Mouse (Mus musculus) cerebral cortex, adult 2 months (tissue): Measurements from ENCODE around the gene Adora2a.

Source experiments
- WGBS: fragments of 180-500 bp; shearing (Covaris S2); methylation state at CpG from one replicate; pipeline ENCODE4 v1.1.7; 2018; 5-methylcytosine and 5-hydroxymethylcytosine counted together

The Adora2a gene

DNA sequence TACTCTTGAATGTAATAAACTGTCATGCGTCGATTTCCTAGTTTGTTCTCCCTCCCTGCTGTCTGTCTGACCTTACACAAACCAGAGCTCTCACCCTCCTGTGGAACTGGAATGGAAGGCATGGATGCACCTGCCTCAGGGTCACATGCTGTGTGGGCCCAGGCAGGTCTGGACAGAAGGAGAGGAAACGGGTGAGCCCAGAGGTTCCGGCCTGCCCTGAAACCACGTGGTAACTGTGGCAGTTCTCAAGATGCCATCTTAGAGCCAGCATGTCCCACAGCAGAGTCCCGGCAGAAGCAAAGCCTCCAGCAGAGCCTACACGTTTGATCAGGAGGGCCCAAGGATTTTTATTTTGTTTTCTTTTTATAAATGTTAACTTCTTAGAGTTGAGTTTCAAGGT is 4.3 kb upstream of the Adora2a start:
- WGBS, result 77% methylated on average over 7 of the region's 7 CpGs

DNA sequence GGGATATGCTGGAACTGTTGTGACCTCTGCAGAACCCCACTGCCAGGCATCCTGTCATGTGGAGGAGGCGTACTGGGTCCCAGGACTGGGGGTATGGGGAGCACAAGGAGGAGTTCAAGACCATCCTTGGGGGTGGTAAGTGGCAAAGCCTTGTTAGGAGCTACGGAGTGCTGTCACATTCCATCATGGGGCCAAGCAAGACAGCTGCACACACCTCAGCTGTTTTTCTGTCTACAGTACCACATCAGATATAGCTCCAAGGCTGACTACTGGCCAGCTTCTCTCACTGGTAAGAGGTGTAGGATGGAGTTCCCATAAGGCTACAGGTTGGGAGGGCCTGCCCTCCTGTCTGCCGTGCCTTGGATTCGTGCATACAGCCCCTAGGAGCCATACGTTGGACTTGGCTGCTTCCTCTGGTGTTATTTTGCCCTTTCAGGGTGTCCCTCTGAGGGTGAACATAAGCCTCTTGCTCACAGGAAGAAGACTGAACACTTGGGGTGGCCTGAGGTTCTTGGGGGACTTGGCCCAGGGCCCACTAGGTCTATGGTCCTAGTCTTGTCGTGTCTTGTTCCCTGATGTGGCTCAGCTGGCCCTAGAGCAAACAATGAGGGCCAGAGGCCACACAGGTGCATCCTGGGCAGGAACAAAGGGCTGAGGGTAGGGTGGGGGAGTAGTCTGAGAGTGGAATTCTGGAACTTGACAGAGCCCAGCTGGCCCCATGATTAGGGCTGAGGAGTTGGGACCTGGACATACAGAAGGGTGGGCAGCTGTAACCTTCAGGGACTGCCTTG is 2.3 kb upstream of the Adora2a start:
- 72% methylated on average over 6 of the region's 6 CpGs for WGBS

DNA sequence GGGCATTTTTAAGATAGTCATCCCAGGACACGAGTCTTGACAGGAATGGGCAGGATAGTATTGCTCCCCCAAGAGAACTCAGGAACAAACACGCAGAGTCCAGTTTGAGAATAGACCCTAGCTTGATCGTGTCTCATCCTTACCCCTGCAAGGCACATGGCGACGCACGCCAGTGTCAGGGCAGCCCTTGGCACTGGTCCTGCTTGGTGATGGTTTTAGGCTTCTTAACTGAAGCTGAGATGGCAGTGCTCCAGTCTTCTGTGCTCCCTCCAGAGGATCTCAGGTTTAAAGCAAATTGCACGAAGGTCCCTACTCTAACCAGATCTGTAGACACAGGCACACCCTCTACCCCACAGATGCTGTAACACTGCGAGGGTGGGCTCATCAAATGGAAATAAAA is 921 bp upstream of the Adora2a start:
- WGBS, result 46% methylated on average over 8 of the region's 8 CpGs

DNA sequence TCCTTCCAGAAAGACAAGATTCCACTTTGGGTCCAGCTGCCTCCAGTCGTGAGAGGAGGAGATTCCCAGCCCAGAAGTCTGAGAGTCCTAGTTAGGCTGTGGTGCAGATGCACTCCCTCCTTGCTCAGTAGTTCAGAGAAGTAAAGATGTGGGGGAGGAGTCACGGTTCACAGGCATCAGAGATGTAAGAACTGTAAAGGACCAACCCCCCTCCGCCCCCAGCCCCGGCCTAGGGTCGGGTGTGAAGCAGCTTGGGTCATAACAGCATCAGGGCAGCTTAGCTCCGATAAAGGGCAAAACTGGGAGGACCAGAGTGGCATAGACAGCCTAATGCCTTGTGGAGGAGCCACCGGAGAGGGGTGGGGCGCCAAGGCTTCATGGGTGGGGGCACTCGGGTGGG is 205 bp upstream of the Adora2a start:
- 4% methylated on average over 7 of the region's 9 CpGs for WGBS

DNA sequence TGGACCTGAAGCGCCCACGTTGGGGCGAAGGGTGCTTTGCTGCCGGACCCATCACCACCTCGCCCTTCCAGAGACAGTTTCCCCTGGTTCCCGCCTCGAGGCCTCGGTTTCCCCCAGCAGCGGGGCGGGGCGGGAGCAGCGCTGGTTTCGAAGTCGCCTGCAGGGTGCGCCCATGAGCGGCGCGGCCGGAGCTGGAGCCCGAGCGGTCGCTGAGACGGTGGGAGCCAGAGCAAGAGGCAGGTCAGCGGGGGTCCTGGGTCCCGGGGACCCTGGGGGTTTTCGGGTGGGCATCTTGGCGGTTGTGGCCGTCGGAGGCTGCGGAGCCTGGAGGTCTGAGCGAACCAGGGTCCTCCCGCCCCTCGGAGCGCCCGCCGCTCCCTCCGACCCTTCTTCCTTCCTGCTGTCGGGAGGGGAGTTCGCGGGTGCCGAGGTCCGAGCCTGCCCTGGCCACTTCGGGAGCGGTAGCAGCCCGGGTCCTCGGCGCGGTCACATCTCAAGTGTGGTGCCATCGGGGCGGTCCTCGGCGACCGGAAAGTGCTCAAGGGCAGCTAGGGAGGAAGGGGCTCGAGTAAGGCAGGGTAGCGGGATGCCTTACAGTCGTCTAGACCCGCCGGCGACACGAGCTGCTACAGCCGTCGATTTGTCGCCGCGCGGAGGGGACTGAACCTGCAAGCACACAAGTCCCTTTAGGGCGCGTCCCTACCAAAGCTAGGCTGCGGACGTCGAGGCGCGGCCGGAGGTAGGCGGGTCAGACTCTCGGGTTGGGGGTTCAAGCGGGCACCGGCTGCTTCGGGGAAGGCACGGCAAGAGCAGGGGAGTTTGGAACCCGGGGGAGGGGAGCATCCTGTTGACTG is 458 bp downstream of the Adora2a start:
- WGBS, result 2% methylated on average over 81 of the region's 81 CpGs

DNA sequence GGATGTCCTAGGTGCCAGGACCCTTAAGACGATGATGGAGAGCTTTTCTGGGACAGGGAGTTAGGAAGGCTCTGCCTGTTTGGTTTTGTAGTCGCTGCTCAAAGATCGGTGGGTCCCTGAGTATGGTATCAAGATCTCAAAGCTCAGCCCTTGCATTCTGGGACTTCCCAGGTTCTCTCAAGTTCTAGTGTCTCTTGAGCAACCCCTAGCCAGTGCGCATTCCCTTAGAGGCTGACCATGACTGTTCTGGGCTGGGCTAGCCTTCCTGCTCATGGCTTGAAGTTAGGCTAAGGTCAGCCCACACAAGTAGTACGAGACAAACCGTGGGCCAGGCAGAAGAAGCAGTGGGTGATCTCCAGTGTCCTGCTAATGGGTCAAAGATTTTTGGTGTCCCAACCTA is 1.5 kb downstream of the Adora2a start:
- 86% methylated on average over 6 of the region's 6 CpGs for WGBS

DNA sequence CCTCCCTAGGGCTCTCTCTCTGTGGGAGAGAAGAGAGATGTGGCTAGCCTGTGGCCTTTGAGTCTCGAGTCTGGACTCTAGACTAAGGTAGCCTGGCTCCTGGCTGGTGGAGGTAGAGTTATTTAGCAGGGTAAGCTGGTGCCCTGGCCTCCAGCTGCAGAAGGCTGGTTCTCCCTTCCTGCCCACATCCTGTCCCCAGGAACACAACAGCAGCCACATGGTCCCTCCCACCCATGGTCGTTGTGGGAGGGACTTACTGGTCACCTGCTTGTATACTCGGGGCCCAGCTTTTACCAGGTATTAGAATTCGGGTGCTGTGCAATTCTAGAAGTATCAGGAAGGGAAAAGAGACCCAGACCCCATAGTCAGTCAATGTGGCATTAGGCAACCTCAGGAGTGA is 3.6 kb downstream of the Adora2a start:
- 72% methylated on average over 4 of the region's 4 CpGs for WGBS

DNA sequence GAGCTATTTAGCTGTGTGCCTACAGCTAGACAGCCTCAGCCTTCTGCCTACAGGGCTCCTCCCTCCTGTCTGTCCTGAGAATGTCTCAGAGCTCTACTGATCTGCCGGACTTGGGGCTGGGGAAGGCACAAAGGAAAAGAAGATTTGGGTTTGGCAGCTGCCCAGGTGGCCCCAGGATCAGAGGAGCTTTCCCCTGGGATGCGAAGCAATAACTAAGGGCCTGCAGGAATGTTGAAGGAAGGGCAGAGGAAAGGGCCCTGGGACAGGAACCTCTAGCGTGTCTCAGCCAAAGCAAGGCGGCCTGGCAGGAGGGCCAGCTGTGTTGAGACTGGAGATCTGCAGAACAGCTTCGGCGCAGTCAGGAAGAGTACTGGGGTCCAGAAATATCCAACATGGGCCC is 6.3 kb downstream of the Adora2a start:
- WGBS, result 70% methylated on average over 6 of the region's 6 CpGs

DNA sequence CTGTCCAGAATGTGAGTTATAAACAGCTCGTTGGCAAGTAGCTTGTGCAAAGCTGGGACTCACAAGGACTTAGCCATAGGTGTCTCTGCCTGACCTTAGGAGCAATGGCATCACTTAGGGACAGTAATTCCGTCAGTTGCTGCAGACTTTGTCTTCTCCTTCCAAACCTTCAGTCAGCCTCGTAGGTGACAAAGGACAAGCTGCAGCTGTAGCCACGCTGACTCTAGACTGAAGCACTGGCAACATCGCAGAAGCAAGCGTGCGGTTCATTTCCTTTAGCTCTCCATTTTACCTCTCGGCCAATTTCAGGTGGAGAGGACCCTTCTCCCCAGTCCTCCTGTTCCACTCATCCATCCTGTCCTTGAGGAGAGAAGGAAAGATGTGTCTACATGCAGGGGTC is 7.3 kb downstream of the Adora2a start:
- 91% methylated on average over 8 of the region's 8 CpGs for WGBS

DNA sequence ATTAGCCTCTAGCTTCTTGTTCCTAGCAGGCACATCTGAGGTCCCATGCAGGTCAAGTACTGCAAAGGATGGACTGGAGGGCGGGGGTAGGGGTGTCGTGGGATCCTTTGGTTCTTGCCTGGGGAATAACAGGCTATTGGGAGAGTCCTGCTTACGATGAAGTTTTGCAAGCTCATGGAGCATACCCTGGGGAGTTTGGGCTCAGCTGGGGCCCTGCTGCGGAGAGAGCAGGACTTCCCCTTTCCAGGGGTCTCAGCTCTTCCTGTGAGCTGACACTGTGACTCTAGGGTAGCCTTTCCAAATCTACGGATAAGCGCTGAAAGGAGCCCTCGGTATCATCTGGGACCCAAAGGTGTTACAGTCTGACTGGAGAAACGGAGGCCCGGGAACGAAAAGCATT is 7.7 kb downstream of the Adora2a start:
- WGBS, result 82% methylated on average over 10 of the region's 10 CpGs

DNA sequence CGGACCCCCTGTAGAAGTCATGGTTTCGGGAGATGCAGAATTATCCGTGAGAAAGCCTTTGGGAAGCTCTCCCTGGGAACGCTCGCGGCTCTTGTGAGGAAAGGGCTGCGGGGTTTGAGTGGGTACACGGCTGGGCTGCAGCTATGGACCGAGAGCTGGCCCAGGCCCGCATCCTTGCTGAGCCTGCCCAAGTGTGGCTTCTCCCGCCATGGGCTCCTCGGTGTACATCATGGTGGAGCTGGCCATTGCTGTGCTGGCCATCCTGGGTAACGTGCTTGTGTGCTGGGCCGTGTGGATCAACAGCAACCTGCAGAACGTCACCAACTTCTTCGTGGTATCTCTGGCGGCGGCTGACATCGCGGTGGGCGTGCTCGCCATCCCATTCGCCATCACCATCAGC is 9.1 kb downstream of the Adora2a start:
- WGBS, result 95% methylated on average over 23 of the region's 23 CpGs

DNA sequence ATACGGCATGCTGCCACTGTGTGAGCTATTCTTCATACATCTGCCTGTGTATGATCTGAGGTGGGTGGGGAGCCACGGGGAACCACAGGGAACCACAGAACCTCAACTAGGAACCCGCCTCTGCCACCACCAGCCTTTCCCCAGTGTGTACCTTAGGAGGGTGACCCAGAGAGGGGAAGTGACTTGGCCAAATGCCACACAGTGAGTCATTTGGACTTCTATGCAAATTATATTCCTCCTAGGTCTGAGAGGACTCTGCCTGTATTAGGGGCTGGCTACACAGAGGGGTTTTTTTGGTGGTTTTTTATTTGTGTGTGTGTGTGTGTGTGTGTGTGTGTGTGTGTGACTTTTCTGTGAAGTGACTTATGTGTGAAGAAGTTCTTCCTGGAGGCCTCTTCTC is 9.9 kb downstream of the Adora2a start:
- 55% methylated on average over 3 of the region's 3 CpGs for WGBS

DNA sequence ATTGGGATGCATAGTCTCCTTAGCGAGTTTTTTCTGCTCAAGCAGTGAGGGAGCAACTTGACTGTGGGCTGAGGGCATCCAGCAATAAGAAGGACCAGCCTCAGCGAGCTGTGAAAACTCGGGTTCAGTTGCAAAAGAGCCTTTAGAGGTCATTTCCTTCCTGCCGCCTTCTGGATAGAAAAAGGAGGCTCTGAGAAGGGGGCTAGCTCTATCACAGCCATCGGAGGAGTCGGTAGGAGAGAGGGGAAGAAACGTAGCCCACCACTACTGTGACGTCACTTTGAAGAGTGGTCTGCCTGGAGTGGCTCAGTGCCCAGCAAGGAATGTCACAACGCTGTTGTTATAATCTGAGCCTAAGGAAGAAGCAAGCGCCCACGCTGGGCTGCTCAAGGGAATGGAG is 10.4 kb downstream of the Adora2a start:
- WGBS, result 67% methylated on average over 11 of the region's 11 CpGs

DNA sequence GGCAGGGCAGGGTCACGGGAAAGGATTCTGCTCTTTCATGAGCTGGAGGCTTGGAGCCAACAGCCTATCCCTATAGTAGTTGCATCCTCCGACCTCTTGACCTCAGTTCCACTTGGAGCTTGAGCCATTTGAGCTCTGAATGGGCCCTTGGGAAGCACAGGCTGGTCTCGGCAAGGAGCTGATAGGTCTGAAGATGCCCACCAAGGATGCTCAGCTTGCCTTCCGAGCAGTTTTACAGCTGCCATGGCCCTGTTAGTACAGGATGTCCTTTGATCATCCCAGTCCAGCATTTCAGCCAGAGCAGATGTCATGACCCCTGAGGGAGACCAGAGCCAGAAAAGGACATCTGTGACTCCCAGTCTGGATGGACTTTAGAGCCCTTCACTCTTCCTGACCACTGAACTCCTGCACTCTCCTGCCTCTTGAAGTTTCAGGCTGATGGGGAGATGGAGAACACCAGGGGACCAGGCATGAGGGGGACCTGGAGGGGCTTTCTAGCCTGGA is 11.6 kb downstream of the Adora2a start:
- WGBS, result 84% methylated on average over 4 of the region's 4 CpGs

DNA sequence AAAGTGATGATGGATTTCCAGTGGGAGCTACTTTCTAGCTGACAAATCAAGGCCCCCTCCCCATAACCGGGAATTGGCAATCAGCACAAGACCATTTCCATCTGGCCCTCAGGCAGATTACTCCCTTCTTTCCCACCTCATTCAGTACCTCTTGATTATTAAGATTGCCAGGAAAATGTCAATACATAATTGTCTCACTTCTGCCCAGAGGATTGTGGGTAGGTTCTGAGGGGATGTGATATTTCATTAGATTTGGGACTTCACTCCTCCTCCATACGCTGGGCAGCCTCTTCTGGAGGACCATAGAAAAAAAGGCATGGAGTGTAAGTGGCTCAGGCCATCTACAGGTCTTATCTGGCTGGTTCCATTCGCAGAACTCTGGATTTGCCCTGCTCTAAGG is 15.6 kb downstream of the Adora2a start:
- WGBS, result 87% methylated on average over 3 of the region's 3 CpGs

DNA sequence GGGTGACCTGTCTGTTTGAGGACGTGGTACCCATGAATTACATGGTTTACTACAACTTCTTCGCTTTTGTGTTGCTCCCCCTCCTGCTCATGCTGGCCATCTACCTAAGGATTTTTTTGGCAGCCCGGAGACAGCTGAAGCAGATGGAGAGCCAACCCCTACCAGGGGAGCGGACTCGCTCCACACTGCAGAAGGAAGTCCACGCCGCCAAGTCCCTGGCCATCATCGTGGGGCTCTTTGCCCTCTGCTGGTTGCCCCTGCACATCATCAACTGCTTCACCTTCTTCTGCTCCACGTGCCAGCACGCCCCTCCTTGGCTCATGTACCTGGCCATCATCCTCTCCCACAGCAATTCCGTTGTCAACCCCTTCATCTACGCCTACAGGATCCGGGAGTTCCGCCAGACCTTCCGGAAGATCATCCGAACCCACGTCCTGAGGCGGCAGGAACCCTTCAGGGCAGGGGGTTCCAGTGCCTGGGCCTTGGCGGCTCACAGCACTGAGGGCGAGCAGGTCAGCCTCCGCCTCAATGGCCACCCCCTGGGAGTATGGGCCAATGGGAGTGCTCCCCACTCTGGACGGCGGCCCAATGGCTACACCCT is 16.6 kb downstream of the Adora2a start:
- WGBS, result 86% methylated on average over 23 of the region's 23 CpGs

DNA sequence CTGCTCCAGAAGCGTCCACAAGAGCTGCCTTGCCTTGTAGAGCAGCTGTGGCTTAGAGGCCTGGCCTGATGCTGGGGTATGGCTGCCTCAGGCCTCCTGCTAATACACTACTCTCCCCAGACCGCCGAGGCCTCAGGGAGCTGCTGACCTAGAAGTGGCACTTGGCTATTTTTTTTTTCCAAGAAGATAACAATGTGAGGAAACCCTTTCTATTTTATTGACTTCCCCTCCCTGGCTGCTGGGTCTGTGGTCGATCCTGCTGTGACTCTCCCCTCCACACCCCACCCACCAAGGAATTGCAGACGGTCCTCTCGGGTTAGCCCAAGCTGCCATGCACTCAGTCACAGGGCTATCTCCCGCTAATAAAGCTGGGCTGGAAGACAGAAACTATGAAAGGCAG is 17.5 kb downstream of the Adora2a start:
- WGBS, result 85% methylated on average over 7 of the region's 7 CpGs

DNA sequence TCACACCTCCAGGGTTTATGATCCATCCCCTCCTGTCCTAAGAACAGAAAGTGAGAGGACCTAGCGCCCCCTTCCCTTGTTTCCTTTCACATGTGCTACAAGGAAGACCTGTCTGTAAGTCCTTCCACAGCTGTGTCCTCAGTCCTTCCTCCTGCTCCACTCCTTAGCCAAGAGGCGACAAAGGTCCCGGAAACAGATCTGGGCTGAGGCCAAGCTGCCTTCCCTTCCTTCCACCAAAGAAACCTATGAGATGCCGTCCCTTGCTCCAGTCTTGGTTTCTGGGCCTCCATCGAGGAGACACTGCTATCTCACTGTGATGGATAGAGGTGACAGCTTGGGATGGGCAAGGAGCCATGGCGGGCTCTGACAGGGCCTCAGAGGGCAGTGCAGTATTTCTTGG is 18.4 kb downstream of the Adora2a start:
- 84% methylated on average over 6 of the region's 6 CpGs for WGBS

DNA sequence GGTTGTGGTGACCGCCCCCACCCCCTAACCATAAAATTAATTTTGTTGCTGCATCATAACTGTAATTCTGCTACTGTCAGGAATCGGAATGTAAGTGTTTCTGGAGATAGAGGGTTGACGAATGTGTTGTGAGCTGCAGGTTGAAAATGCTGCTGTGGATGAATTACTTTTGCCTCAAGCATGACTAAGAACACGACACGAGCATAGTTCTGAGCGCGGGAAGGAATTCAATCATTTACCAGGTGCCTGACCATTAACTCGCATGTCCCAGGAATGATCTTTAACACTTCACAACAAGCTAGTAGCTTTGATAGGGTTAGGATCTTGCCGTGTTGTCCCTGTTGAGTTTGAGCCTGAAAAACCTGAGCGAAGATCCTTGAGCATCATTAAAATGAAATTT is 20.6 kb downstream of the Adora2a start:
- 92% methylated on average over 10 of the region's 10 CpGs for WGBS

DNA sequence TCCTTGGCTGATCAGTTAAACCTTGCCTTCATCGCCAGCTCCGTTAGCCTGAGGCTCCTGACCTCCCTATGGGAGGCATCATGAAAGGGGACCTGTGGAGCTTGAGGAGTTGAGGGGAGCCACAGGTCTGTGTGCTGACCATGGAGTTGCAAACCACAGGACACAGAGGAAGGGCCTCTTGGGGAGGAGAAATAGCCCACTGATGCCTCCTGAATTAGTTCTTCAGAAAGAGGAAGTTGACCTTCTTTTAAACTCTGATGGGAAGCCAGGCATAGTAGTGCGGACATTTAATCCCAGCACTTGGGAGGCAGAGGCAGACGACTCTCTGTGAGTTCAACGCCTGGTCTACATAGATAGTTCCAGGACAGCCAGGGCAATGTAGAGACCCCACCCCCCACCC is 22.2 kb downstream of the Adora2a start:
- WGBS, result 90% methylated on average over 5 of the region's 5 CpGs

DNA sequence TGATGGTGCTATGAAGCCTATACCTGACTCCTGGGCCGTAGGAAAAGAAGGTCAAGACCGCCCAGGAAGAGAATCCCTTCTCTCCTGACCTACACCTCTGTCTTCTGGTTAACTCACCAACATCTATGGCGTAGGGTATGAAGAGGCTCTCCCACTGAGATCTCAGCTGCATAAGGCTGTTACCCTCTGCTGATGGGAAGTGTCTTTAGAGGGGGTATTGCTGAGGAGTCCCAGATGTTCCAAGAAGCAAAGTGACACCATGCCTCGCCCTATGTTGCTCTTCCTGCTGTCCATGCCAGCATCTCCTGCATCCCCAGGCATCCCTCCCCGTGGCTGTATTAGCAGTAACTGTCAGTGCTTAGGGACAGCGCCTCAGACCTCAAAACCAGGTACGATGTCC is 22.7 kb downstream of the Adora2a start:
- 93% methylated on average over 7 of the region's 7 CpGs for WGBS

DNA sequence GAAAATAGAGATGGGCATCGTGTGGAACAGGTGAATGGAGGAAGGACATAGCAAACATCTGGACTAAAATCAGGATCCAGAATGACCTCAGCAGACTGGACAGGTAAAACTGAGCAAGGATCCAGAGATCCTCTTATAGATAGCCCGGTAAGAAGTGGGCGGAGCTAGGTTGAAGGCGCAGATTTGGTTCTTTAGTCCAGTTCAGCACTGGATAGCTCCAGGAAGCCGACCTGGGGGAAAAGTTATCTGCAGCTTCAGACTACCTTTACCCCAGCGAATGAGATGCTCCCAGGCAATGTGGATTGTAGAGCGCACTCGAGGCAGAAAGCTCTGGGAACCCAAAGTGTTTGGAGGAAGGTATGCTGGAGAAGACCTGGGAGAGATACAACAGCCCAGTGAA is 25.3 kb downstream of the Adora2a start:
- WGBS, result 53% methylated on average over 8 of the region's 8 CpGs

DNA sequence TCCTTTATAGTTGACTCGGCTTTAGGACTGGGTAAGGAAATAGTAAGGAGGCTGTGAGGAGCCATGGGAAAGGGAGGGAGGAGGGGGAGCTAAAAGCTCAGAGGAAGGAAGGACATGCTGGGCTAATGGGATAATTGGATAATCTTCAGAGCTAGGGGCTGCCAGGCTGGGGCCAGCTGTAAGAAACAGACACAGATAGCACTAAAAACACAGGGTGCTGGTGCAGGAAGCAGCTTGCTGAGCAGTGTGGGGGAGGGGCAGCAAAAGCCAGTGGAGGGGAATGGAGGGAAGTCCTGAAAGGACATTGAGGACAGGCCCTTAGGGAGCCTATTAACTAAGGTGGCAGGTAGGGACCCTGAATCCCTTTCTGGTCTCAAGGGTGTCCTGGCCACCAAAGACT is 27.9 kb downstream of the Adora2a start:
- 79% methylated on average over 1 of the region's 1 CpGs for WGBS
